Mouse (Mus musculus) liver, adult (tissue): ENCODE measurements at regions not wholly inside any gene's neighbourhood (a gene's known extent, or its start where the extent isn't known, plus 50 kb on each side); places are given as distances from the start of the nearest gene placed in this dataset.

ENCODE experiments used
- GATA4 ChIP-seq: IDR thresholded peaks from 2 replicates; pipeline ENCODE4 v1.6.1; 2014; ENCODE audit warnings: mild to moderate bottlenecking, low read length; ENCODE audit not compliant: insufficient replicate concordance

GRCm38 (mm10) chr14:120139671-120140071, 97.4 kb upstream of the Oxgr1 start:
- TF ChIP-seq GATA4: no peak

- no peak for TF ChIP-seq GATA4
These were observed 98.0 kb upstream of the Oxgr1 start for GRCm38 (mm10) chr14:120140211-120140610.

GRCm38 (mm10) chr14:120140791-120141747, 98.8 kb upstream of the Oxgr1 start:
- TF ChIP-seq GATA4: no peak

GRCm38 (mm10) chr14:120142281-120142680, 100.0 kb upstream of the Oxgr1 start:
- no peak for TF ChIP-seq GATA4

GRCm38 (mm10) chr14:120144451-120144850, 102.2 kb upstream of the Oxgr1 start:
- TF ChIP-seq GATA4: no peak

GRCm38 (mm10) chr14:120146312-120146711, 104.1 kb upstream of the Oxgr1 start:
- no peak for TF ChIP-seq GATA4

GRCm38 (mm10) chr14:120146908-120147770, 104.9 kb upstream of the Oxgr1 start:
- TF ChIP-seq GATA4: no peak

- no peak for TF ChIP-seq GATA4
These were observed 106.6 kb upstream of the Oxgr1 start for GRCm38 (mm10) chr14:120148803-120149202.

GRCm38 (mm10) chr14:120149341-120149741, 107.1 kb upstream of the Oxgr1 start:
- no peak for TF ChIP-seq GATA4

GRCm38 (mm10) chr14:120150589-120150988, 108.4 kb upstream of the Oxgr1 start:
- TF ChIP-seq GATA4: no peak

GRCm38 (mm10) chr14:120154413-120154812, 112.2 kb upstream of the Oxgr1 start:
- TF ChIP-seq GATA4: no peak

GRCm38 (mm10) chr14:120164184-120164583, 111.3 kb upstream of the Mbnl2 start:
- TF ChIP-seq GATA4: no peak

- no peak for TF ChIP-seq GATA4
These were observed 109.9 kb upstream of the Mbnl2 start for GRCm38 (mm10) chr14:120165496-120166045.

- no peak for TF ChIP-seq GATA4
These were observed 104.7 kb upstream of the Mbnl2 start for GRCm38 (mm10) chr14:120170733-120171132.

GRCm38 (mm10) chr14:120172058-120172457, 103.4 kb upstream of the Mbnl2 start:
- no peak for TF ChIP-seq GATA4
